Mouse (Mus musculus): ENCODE measurements around the gene Kcnj6. TPM values are rescaled to one million over a fixed set of nuclear protein-coding genes. Genes with fewer than 3 reads are reported as not detected.

The Kcnj6 gene
- polyA plus RNA-seq, 1 experiment from 2014 or later = 5.9 TPM

- 88% methylated on average over 12 of the region's 12 CpGs for WGBS
- H3K4me1 ChIP-seq = peaks cover 5% of the 10 kb centered on the region; the same call in 1 of the 2 replicates
- H3K4me3 ChIP-seq (replicated peaks) = no peak overlapping the region
- no peaks in the 10 kb centered on the region for H3K9me3 ChIP-seq (replicated peaks)
- H3K9ac ChIP-seq (replicated peaks) = no peak overlapping the region
- H3K4me2 ChIP-seq = peak overlapping the region; percentile 17
- no peak; the same call in 1 of the 2 replicates for ATAC-seq (ENCODE audit: low FRiP score)
- H3K27ac ChIP-seq (replicated peaks) = no peak overlapping the region
- no peaks in the 10 kb centered on the region for H3K27me3 ChIP-seq (replicated peaks)
- no peaks in the 10 kb centered on the region for H3K36me3 ChIP-seq
Measured at GRCm38 (mm10) chr16:94798241-94798640, 199.3 kb downstream of the Kcnj6 start.

GRCm38 (mm10) chr16:94797366-94797765 lies 200.1 kb downstream of the Kcnj6 start:
- no peak for ATAC-seq (ENCODE audit: low FRiP score)
- Histone ChIP-seq H3K9ac (replicated peaks) (no peak overlapping the region), H3K27ac (replicated peaks) (no peak overlapping the region), H3K4me1 (peaks cover 5% of the 10 kb centered on the region; the same call in 1 of the 2 replicates), H3K4me3 (replicated peaks) (no peak overlapping the region), H3K9me3 (replicated peaks) (no peaks in the 10 kb centered on the region), H3K36me3 (no peaks in the 10 kb centered on the region), H3K4me2 (no peak overlapping the region), H3K27me3 (replicated peaks) (no peaks in the 10 kb centered on the region)
- 79% methylated on average over 6 of the region's 6 CpGs for WGBS

- 80% methylated on average over 7 of the region's 7 CpGs for WGBS
- Histone ChIP-seq H3K4me2 (no peak overlapping the region), H3K27me3 (replicated peaks) (no peaks in the 10 kb centered on the region), H3K9ac (replicated peaks) (no peak overlapping the region), H3K9me3 (replicated peaks) (no peaks in the 10 kb centered on the region), H3K4me1 (peaks cover 3% of the 10 kb centered on the region; the same call in 1 of the 2 replicates), H3K27ac (replicated peaks) (no peak overlapping the region), H3K36me3 (no peaks in the 10 kb centered on the region), H3K4me3 (replicated peaks) (no peak overlapping the region)
- ATAC-seq (ENCODE audit: low FRiP score) = no peak
Measured at GRCm38 (mm10) chr16:94793041-94793440, 204.5 kb downstream of the Kcnj6 start.

- no peak for ATAC-seq (ENCODE audit: low FRiP score)
- H3K27me3 ChIP-seq (replicated peaks) = no peaks in the 10 kb centered on the region
- no peak overlapping the region for H3K27ac ChIP-seq (replicated peaks)
- no peaks in the 10 kb centered on the region for H3K36me3 ChIP-seq
- H3K4me3 ChIP-seq (replicated peaks) = no peak overlapping the region
- H3K9ac ChIP-seq (replicated peaks) = no peak overlapping the region
- H3K4me1 ChIP-seq = no peaks in the 10 kb centered on the region
- H3K9me3 ChIP-seq (replicated peaks) = no peaks in the 10 kb centered on the region
- WGBS = 22% methylated on average over 6 of the region's 6 CpGs
- no peak overlapping the region for H3K4me2 ChIP-seq
Measured at GRCm38 (mm10) chr16:94789958-94790357, 207.5 kb downstream of the Kcnj6 start.

- H3K27me3 ChIP-seq (replicated peaks) = no peaks in the 10 kb centered on the region
- H3K9ac ChIP-seq (replicated peaks) = no peak overlapping the region
- no peaks in the 10 kb centered on the region for H3K9me3 ChIP-seq (replicated peaks)
- H3K4me1 ChIP-seq = no peaks in the 10 kb centered on the region
- H3K27ac ChIP-seq (replicated peaks) = no peak overlapping the region
- no peaks in the 10 kb centered on the region for H3K36me3 ChIP-seq
- no peak overlapping the region for H3K4me3 ChIP-seq (replicated peaks)
- no peak for ATAC-seq (ENCODE audit: low FRiP score)
- H3K4me2 ChIP-seq = no peak overlapping the region
- 88% methylated on average over 7 of the region's 7 CpGs for WGBS
Measured at GRCm38 (mm10) chr16:94788716-94789115, 208.8 kb downstream of the Kcnj6 start.

- ATAC-seq (ENCODE audit: low FRiP score) = no peak
- Histone ChIP-seq H3K9ac (replicated peaks) (no peak overlapping the region), H3K27me3 (replicated peaks) (no peaks in the 10 kb centered on the region), H3K4me2 (no peak overlapping the region), H3K4me1 (0 out of 2 replicates have a peak, but pooled peaks cover 3% of the 10 kb centered on the region), H3K36me3 (no peaks in the 10 kb centered on the region), H3K27ac (replicated peaks) (no peak overlapping the region), H3K4me3 (replicated peaks) (no peak overlapping the region), H3K9me3 (replicated peaks) (no peaks in the 10 kb centered on the region)
- 7% methylated on average over 16 of the region's 16 CpGs for WGBS
Measured at GRCm38 (mm10) chr16:94788165-94788564, 209.3 kb downstream of the Kcnj6 start.

- 79% methylated on average over 5 of the region's 5 CpGs for WGBS
Measured at GRCm38 (mm10) chr16:94785873-94786272, 211.6 kb downstream of the Kcnj6 start.

GRCm38 (mm10) chr16:94783696-94784095 lies 213.8 kb downstream of the Kcnj6 start:
- Histone ChIP-seq H3K9me3 (replicated peaks) (no peaks in the 10 kb centered on the region), H3K4me2 (no peak overlapping the region), H3K9ac (replicated peaks) (no peak overlapping the region), H3K27me3 (replicated peaks) (no peaks in the 10 kb centered on the region), H3K27ac (replicated peaks) (no peak overlapping the region), H3K4me3 (replicated peaks) (no peak overlapping the region), H3K4me1 (peaks cover 19% of the 10 kb centered on the region), H3K36me3 (no peaks in the 10 kb centered on the region)
- no peak for ATAC-seq (ENCODE audit: low FRiP score)
- 75% methylated on average over 7 of the region's 7 CpGs for WGBS

More at GRCm38 (mm10) chr16:94785873-94786272, 211.6 kb downstream of the Kcnj6 start:
- no peak overlapping the region for H3K4me2 ChIP-seq
- no peak overlapping the region for H3K9ac ChIP-seq (replicated peaks)
- no peak overlapping the region for H3K27ac ChIP-seq (replicated peaks)
- no peak overlapping the region for H3K4me3 ChIP-seq (replicated peaks)
- H3K9me3 ChIP-seq (replicated peaks) = no peaks in the 10 kb centered on the region
- no peaks in the 10 kb centered on the region for H3K36me3 ChIP-seq
- no peaks in the 10 kb centered on the region for H3K27me3 ChIP-seq (replicated peaks)
- no peak for ATAC-seq (ENCODE audit: low FRiP score)
- H3K4me1 ChIP-seq = peaks cover 19% of the 10 kb centered on the region

GRCm38 (mm10) chr16:94782110-94782946 lies 215.2 kb downstream of the Kcnj6 start:
- ATAC-seq (ENCODE audit: low FRiP score) = no peak
- no peaks in the 10 kb centered on the region for H3K36me3 ChIP-seq
- H3K4me1 ChIP-seq = peaks cover 19% of the 10 kb centered on the region
- WGBS = 50% methylated on average over 24 of the region's 24 CpGs
- H3K4me2 ChIP-seq = peak overlapping the region; percentile 48
- H3K27me3 ChIP-seq (replicated peaks) = no peaks in the 10 kb centered on the region
- no peak overlapping the region; the same call in 1 of the 2 replicates for H3K9ac ChIP-seq (replicated peaks)
- peak overlapping the region; percentile 9; the same call in 1 of the 2 replicates for H3K4me3 ChIP-seq (replicated peaks)
- no peaks in the 10 kb centered on the region for H3K9me3 ChIP-seq (replicated peaks)
- H3K27ac ChIP-seq (replicated peaks) = no peak overlapping the region

GRCm38 (mm10) chr16:94773928-94774327 lies 223.6 kb downstream of the Kcnj6 start:
- Histone ChIP-seq H3K4me3 (replicated peaks) (no peak overlapping the region), H3K9ac (replicated peaks) (no peak overlapping the region), H3K4me1 (no peaks in the 10 kb centered on the region), H3K4me2 (no peak overlapping the region), H3K27me3 (replicated peaks) (no peaks in the 10 kb centered on the region), H3K27ac (replicated peaks) (no peak overlapping the region), H3K36me3 (no peaks in the 10 kb centered on the region), H3K9me3 (replicated peaks) (no peaks in the 10 kb centered on the region)
- 85% methylated on average over 5 of the region's 5 CpGs for WGBS
- ATAC-seq (ENCODE audit: low FRiP score) = no peak

- Histone ChIP-seq H3K27ac (replicated peaks) (no peak overlapping the region), H3K36me3 (no peaks in the 10 kb centered on the region), H3K4me1 (peaks cover 9% of the 10 kb centered on the region), H3K4me3 (replicated peaks) (no peak overlapping the region), H3K27me3 (replicated peaks) (no peaks in the 10 kb centered on the region), H3K9ac (replicated peaks) (no peak overlapping the region), H3K9me3 (replicated peaks) (no peaks in the 10 kb centered on the region), H3K4me2 (no peak overlapping the region)
- no peak for ATAC-seq (ENCODE audit: low FRiP score)
- WGBS = 90% methylated on average over 6 of the region's 6 CpGs
Measured at GRCm38 (mm10) chr16:94767606-94768005, 229.9 kb downstream of the Kcnj6 start.

GRCm38 (mm10) chr16:94765129-94765528 lies 232.4 kb downstream of the Kcnj6 start:
- Histone ChIP-seq H3K4me3 (replicated peaks) (no peak overlapping the region), H3K4me2 (peak overlapping the region; percentile 28), H3K36me3 (no peaks in the 10 kb centered on the region), H3K4me1 (peaks cover 9% of the 10 kb centered on the region), H3K27me3 (replicated peaks) (no peaks in the 10 kb centered on the region), H3K9me3 (replicated peaks) (no peaks in the 10 kb centered on the region), H3K9ac (replicated peaks) (no peak overlapping the region), H3K27ac (replicated peaks) (no peak overlapping the region)
- WGBS = 19% methylated on average over 8 of the region's 8 CpGs
- ATAC-seq (ENCODE audit: low FRiP score) = peak; percentile 50; the same call in 1 of the 2 replicates

All from neural tube, embryonic 15.5 days (tissue).